Mouse (Mus musculus) intestine, postnatal 0 days (tissue): ENCODE measurements around the gene D930007J09Rik. TPM values are rescaled to one million over a fixed set of nuclear protein-coding genes. Genes with fewer than 3 reads are reported as not detected.
A peak's percentile ranks its signal among the peaks of the same experiment; 100 is the strongest.

Source experiments
- ATAC-seq: fragments of 200-750 bp; cut with Nextera tagmentation; 2 replicates; pipeline ENCODE4 v1.8.0; 2017; ENCODE audit warnings: mild to moderate bottlenecking, moderate TSS enrichment, moderate library complexity
- H3K27ac ChIP-seq: fragments of 300-500 bp; sonication (generic); 2 replicates; pipeline ENCODE4 v1.5.1; 2014; ENCODE audit warnings: mild to moderate bottlenecking, low read depth, low read length, moderate library complexity
- H3K27me3 ChIP-seq: fragments of 300-500 bp; sonication (generic); replicated peaks from 2 replicates; pipeline ENCODE4 v1.6.1; 2014; ENCODE audit warnings: low read length, mixed read lengths; ENCODE audit not compliant: control insufficient read depth, insufficient read depth
- H3K36me3 ChIP-seq: fragments of 300-500 bp; sonication (generic); 2 replicates; pipeline ENCODE4 v1.6.1; 2014; ENCODE audit warnings: mild to moderate bottlenecking, moderate library complexity; ENCODE audit not compliant: control insufficient read depth, insufficient read depth
- H3K4me1 ChIP-seq: fragments of 300-500 bp; sonication (generic); replicated peaks from 2 replicates; pipeline ENCODE4 v1.6.1; 2014; ENCODE audit warnings: antibody characterized with exemption, low read length, mixed read lengths; ENCODE audit not compliant: control insufficient read depth, insufficient read depth
- H3K4me2 ChIP-seq: fragments of 300-500 bp; sonication (generic); replicated peaks from 2 replicates; pipeline ENCODE4 v1.6.1; 2014; ENCODE audit warnings: low read depth, mild to moderate bottlenecking, moderate library complexity
- H3K4me3 ChIP-seq: fragments of 300-500 bp; sonication (generic); 2 replicates; pipeline ENCODE4 v1.5.1; 2014; ENCODE audit warnings: low read depth, low read length
- H3K9ac ChIP-seq: fragments of 300-500 bp; sonication (generic); 2 replicates; pipeline ENCODE4 v1.6.1; 2014; ENCODE audit warnings: mild to moderate bottlenecking, low read depth, low read length
- H3K9me3 ChIP-seq: fragments of 300-500 bp; sonication (generic); 2 replicates; pipeline ENCODE4 v1.6.1; 2016; ENCODE audit warnings: mixed run types; ENCODE audit not compliant: control insufficient read depth
- CTCF ChIP-seq: sonication (generic); IDR thresholded peaks from 2 replicates; pipeline ENCODE4 v1.5.1; 2016; ENCODE audit warnings: low read depth, mild to moderate bottlenecking, control low read depth, antibody characterized with exemption, moderate library complexity
- WGBS: fragments of 180-500 bp; shearing (Covaris S2); extraction: QIAGEN DNeasy Blood & Tissue Kit; methylation state at CpG from one replicate; pipeline ENCODE4 v1.1.7; 2014; 5-methylcytosine and 5-hydroxymethylcytosine counted together
- polyA plus RNA-seq: library from polyadenylated mRNA; unstranded; fragments of >200 nt; fragmentation: Nextera tagmentation; extraction: Ambion mirVana; gene quantifications from 2 replicates; pipeline ENCODE4 v1.2.1, GENCODE M21; 2015

D930007J09Rik gene
- polyA plus RNA-seq, 1 experiment from 2014 or later, result not detected

DNA sequence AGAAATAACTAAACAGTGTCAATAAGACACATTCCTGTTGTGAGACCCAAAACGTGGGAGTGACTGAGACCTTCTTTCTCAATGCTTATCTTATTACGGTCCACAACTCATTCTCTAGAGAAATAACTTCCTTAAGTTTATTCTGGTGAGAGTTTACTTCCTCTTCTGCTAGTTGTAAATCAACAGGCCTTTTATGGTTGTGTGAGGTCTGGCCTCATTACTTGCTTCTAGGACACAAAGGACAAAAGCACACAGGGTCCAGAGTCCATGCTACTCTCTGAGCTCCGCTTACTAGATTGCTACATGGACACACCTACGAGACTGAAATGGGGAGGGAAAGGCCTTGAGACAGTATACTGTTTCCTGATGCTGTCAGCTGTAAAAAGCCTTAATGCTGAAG, 46.4 kb upstream of the D930007J09Rik start:
- peak overlapping the region; percentile 44 for H3K4me3 ChIP-seq
- 6% methylated on average over 4 of the region's 4 CpGs for WGBS
- no peak for TF ChIP-seq CTCF
- peaks cover 8% of the 10 kb centered on the region for H3K4me1 ChIP-seq
- H3K36me3 ChIP-seq, result peaks cover 27% of the 10 kb centered on the region
- H3K9ac ChIP-seq, result 0 out of 2 replicates have a peak overlapping the region, but pooled peaks have one; percentile 53
- H3K27ac ChIP-seq, result peak overlapping the region; percentile 95
- H3K4me2 ChIP-seq, result peak overlapping the region; percentile 68
- H3K27me3 ChIP-seq, result no peaks in the 10 kb centered on the region
- H3K9me3 ChIP-seq, result no peaks in the 10 kb centered on the region
- ATAC-seq, result peak; percentile 92

- ATAC-seq, result no peak
- peaks cover 2% of the 10 kb centered on the region; the same call in 1 of the 2 replicates for H3K4me1 ChIP-seq
- TF ChIP-seq CTCF, result no peak
- no peak overlapping the region for H3K9ac ChIP-seq
- H3K27ac ChIP-seq, result no peak overlapping the region
- no peaks in the 10 kb centered on the region for H3K9me3 ChIP-seq
- H3K27me3 ChIP-seq, result no peaks in the 10 kb centered on the region
- H3K36me3 ChIP-seq, result peaks cover 40% of the 10 kb centered on the region
- no peak overlapping the region for H3K4me2 ChIP-seq
- H3K4me3 ChIP-seq, result no peak overlapping the region
Observed at GRCm38 (mm10) chr13:32846221-32846620, 43.6 kb upstream of the D930007J09Rik start.

GRCm38 (mm10) chr13:32841349-32841748, 38.7 kb upstream of the D930007J09Rik start:
- Histone ChIP-seq H3K36me3 (peaks cover 24% of the 10 kb centered on the region), H3K27ac (no peak overlapping the region), H3K9ac (no peak overlapping the region), H3K4me1 (no peaks in the 10 kb centered on the region), H3K4me2 (no peak overlapping the region), H3K9me3 (no peaks in the 10 kb centered on the region), H3K4me3 (no peak overlapping the region), H3K27me3 (no peaks in the 10 kb centered on the region)
- no peak for TF ChIP-seq CTCF
- WGBS, result 93% methylated on average over 3 of the region's 3 CpGs
- peak; percentile 34; the same call in 1 of the 2 replicates for ATAC-seq

GRCm38 (mm10) chr13:32839314-32839713, 36.7 kb upstream of the D930007J09Rik start:
- H3K9ac ChIP-seq, result no peak overlapping the region
- H3K36me3 ChIP-seq, result peaks cover 15% of the 10 kb centered on the region; the same call in 1 of the 2 replicates
- WGBS, result 24% methylated on average over 1 of the region's 1 CpGs
- H3K27me3 ChIP-seq, result no peaks in the 10 kb centered on the region
- no peaks in the 10 kb centered on the region for H3K9me3 ChIP-seq
- ATAC-seq, result no peak
- no peak overlapping the region for H3K4me2 ChIP-seq
- TF ChIP-seq CTCF, result no peak
- H3K4me3 ChIP-seq, result no peak overlapping the region
- no peak overlapping the region for H3K27ac ChIP-seq
- H3K4me1 ChIP-seq, result no peaks in the 10 kb centered on the region

DNA sequence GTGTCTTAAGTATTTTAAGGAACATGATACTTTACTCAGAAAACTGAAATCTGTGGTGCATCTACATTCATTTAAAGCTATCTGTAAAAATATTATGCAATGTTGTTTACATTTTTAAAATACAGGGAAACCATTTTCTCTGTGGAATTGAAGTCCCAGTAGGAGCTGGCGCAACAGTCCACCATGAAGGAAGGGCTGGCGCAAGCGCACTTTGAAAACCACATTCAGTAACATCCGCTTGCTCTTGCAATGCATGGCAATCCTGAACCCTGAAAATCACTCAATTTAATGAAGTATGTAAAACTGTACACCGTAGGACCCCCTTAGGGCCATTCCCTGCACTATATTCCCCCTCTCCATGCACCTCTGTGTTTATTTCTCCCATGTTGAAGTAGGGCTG, 31.9 kb upstream of the D930007J09Rik start:
- Histone ChIP-seq H3K9ac (no peak overlapping the region), H3K27ac (no peak overlapping the region), H3K9me3 (no peaks in the 10 kb centered on the region), H3K36me3 (no peaks in the 10 kb centered on the region), H3K4me1 (no peaks in the 10 kb centered on the region; the same call in 1 of the 2 replicates), H3K4me3 (no peak overlapping the region), H3K27me3 (no peaks in the 10 kb centered on the region), H3K4me2 (no peak overlapping the region)
- 91% methylated on average over 5 of the region's 5 CpGs for WGBS
- no peak for TF ChIP-seq CTCF
- no peak for ATAC-seq

DNA sequence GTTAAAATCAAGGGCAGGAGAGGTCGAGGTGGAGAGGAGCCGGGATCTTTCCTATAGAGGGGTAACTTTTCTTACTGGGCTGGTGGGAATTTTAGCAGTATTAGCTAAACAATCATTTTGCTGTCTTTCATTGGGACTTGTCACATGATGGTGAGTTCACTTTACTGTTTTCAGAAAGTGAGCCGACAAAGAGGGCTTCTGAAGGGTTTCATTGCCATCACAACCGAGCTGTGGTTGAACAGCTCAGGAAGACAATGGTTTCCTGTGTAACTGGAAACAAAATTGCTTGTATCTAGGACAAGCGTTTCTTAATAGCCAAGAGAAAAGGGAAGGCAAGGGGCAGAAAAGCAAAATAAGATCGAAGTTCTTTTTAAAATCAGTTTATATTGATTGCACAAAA, 30.6 kb upstream of the D930007J09Rik start:
- Histone ChIP-seq H3K27ac (no peak overlapping the region), H3K27me3 (no peaks in the 10 kb centered on the region), H3K4me2 (no peak overlapping the region), H3K9ac (no peak overlapping the region), H3K4me3 (no peak overlapping the region), H3K9me3 (no peaks in the 10 kb centered on the region), H3K4me1 (no peaks in the 10 kb centered on the region; the same call in 1 of the 2 replicates), H3K36me3 (no peaks in the 10 kb centered on the region)
- ATAC-seq, result no peak
- no peak for TF ChIP-seq CTCF
- WGBS, result 78% methylated on average over 6 of the region's 6 CpGs

GRCm38 (mm10) chr13:32832776-32833175, 30.1 kb upstream of the D930007J09Rik start:
- Histone ChIP-seq H3K36me3 (no peaks in the 10 kb centered on the region), H3K27me3 (no peaks in the 10 kb centered on the region), H3K27ac (peak overlapping the region; percentile 7; the same call in 1 of the 2 replicates), H3K4me2 (no peak overlapping the region), H3K4me1 (no peaks in the 10 kb centered on the region; the same call in 1 of the 2 replicates), H3K4me3 (no peak overlapping the region), H3K9ac (no peak overlapping the region), H3K9me3 (no peaks in the 10 kb centered on the region)
- 75% methylated on average over 3 of the region's 3 CpGs for WGBS
- no peak for ATAC-seq
- no peak for TF ChIP-seq CTCF
